Mouse (Mus musculus) c-Kit-positive CD71-negative TER-119-negative erythroid progenitor cells, embryonic 14.5 days (primary cell): Measurements from ENCODE around the gene Lrrc15.

Experiments used
- DNase-seq: peaks from one replicate; pipeline ENCODE4 v3.0.0-alpha.2; 2013; ENCODE audit warnings: low read depth

Gene Lrrc15

DNA sequence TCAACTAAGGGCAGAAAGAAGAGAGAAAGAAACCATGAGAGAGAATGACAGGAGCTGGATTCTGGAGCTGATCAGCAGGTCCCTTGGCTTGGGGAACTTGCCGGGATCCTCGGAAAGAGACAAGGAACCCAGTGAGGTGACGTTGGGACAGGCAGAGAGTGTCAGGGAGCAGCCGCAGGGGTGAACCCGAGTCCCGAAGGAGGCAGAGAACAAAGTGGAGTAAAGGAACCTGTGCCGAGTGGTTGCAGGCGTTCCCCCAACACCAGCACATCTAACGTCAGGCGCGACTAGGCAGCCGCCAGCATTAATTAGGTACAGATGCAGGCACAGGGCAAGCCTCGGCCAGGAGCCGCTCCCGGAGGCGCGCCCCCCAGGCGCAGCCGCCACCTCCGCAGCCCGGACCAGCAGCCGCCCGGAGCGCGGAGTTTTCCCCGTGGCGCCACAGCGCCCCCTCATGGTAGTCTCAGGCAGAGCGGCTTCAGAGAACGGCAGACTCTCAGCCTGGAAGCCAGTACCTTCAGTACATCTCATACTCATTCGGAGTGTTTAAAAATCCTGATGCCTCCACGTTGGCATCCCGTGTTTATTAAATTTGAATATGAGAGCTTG lies 46.9 kb downstream of the Lrrc15 start:
- peak; percentile 50 for DNase-seq

DNA sequence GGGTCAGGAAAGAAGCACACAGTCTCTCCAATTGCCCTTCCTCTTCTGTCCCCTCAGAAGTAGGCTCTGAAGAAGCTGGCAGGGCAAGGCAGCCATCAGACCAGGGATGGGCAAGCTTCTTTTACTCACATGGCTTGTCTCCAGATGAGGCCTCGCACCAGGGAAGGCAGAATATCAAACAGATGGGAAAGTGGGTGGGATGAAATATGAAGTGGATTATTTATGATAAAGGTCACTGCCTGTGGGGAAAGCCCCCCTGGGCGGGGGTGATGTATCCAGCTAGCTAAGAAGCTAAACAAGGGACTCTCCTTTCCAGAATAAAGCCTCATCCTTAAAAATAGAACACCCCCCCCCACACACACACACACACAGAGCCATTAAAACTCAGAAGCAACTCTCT lies 47.5 kb downstream of the Lrrc15 start:
- no peak for DNase-seq

DNA sequence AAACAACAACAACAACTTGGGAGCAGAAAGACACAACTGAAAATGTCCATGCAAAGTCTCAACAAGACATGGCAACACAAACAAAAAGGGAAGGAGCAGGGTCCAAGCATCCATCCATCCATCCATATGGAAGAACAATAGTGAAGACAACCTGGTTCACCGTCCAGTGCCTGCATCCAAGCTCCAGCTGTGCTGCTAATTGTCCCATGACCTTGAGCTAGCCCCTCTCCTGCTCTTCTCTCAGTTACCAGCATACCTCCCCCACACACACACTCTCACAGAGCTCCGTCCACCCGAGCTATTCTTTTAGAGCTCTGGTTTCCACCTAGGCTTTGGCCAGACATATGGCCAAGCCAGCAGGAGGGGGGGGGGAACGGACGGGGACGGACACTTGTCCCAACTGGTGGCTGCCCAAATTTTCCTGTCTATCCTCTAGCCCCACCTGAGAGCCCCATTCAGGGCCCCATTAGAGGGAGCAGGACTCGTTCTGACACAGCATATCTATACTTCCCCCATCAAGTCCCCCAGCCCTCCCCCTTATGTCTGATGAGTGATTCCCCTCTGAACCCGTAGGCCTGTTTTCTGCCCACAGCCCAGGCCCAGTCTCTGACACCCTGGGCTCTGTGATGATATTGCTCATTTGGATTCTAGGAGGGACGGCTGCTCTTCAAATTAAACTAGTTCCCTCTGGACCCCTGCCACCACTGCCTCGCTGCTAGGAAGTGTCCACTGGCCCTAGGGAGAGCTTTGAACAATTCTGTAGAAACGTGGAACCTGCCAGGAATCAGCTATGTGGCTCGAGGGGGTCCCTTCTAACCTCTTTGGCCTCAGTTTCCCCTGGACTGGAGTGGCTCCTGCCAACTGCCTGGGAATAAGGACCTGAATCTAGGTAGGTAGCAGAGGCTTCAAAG lies 48.2 kb downstream of the Lrrc15 start:
- no peak for DNase-seq

DNA sequence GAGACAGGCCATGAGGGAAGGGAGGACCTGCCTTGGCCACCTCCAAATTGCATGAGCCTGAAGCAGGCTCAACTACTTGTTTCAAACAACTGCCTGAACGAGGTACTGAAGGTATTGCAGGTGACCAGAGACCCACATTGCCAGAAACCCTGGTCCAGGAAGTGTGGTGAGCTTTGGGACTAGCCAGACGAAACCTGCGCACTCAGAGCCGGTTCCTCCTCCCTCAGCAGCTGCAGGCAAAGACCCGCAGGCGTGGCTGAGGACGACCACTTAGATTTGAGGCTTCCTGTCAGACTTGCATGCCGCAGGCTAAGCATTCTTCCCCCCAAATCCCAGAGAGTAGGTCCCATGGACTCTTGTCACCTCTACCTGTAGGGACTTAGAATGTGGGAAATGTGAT lies 49.0 kb downstream of the Lrrc15 start:
- DNase-seq: no peak

DNA sequence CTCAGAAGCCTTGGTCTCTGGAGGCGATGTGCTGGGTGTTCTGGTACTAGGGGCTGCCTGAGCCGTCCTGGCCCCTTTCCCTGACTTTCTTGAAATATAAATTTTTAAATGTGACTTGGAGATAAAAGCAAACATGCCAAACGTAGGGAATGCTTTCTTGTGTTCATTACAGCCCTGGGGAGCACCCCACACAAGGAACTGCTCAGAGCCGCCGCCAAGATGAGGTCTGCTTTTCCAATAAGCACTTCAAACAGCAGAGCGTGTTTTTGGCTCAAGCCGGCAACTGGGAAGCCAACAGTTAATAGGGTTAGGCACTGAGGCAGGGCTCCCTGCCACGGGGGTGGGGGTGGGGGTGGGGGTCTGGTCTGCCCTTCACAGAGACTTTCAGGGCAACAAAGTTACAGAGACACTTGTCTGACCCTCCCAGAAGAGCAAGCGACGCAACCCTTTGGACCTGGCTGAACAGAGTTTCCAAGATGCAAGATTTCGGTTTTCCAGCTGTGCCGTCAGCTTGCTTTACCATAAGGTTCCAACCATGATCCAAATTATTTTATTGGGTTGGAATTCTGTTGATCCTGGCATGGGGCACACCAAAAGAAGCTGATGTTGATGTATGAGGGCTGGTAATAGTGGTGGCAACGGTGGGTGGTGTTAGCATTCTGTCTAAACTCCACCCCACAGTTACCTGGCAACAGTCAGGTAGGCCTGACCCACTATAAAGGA lies 51.0 kb downstream of the Lrrc15 start:
- no peak for DNase-seq

- DNase-seq: peak; percentile 47
Measured at GRCm38 (mm10) chr16:30227352-30227751, 55.7 kb downstream of the Lrrc15 start.

- no peak for DNase-seq
Measured at GRCm38 (mm10) chr16:30221161-30221782, 61.8 kb downstream of the Lrrc15 start.
